Mouse (Mus musculus): ENCODE results near the gene 1700010I14Rik.

DNA sequence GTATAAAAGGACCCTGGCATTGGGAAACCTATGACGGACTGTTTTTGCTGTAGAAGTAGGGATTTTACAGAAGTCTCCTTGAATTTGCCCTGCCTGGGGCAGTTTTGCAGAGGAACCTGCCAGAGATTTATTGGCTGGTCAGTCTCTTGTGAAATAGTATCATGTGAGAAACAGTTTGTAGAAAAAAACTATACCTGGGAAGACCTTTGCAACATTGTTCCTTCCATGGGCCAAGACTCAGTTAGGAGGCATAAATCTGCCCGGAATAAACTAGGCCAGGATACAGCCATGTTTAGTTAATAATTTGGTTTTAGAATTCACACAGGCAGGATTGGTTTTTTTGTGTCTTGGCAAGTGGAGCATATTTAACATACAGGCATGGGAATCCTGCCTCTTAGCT is 4.6 kb upstream of the 1700010I14Rik start:
- TF ChIP-seq CTCF (IDR thresholded peaks at IDR 0.05; ENCODE audit: low read depth): no peak
- TF ChIP-seq EP300 (IDR thresholded peaks at IDR 0.05; ENCODE audit: low read depth): no peak

Measured in liver, postnatal 0 days (tissue).